Mouse (Mus musculus) CD4-positive, CD25-positive, alpha-beta regulatory T cell (primary cell): ENCODE measurements around the gene Olfr937. TPM values are rescaled to one million over a fixed set of nuclear protein-coding genes. Genes with fewer than 3 reads are reported as not detected.

Experiments used
- polyA plus RNA-seq: library from polyadenylated mRNA; unstranded; fragments of 100-300 nt; shearing (Covaris generic); gene quantifications from one replicate; pipeline ENCODE4 v1.2.1, GENCODE M21; 2017

The Olfr937 gene
- polyA plus RNA-seq, result not detected

GRCm38 (mm10) chr9:39064851-39065250 lies at the start of gene Olfr937:
Gene Olfr937, minus strand, starts transcription at chr9:39064951.

GRCm38 (mm10) chr9:39078787-39079186 lies 14.0 kb upstream of the Olfr937 start, which contains the start of gene Olfr938:
Gene Olfr938, minus strand, starts transcription at chr9:39078887.

GRCm38 (mm10) chr9:39023277-39023676 lies 41.5 kb downstream of the Olfr937 start, which contains the start of gene Olfr146:
Gene Olfr146, minus strand, starts transcription at chr9:39023377.

Other genes starting within 250 kb of the Olfr937 start
- 0.24 TPM for gene Olfr923, start 238.4 kb downstream of the Olfr937 start, polyA plus RNA-seq
- gene Olfr924, start 220.5 kb downstream of the Olfr937 start, polyA plus RNA-seq, result not detected
- not detected for gene Olfr26, start 209.9 kb downstream of the Olfr937 start, polyA plus RNA-seq
- not detected for gene Olfr926, start 187.8 kb downstream of the Olfr937 start, polyA plus RNA-seq
- not detected for gene Olfr930, start 135.1 kb downstream of the Olfr937 start, polyA plus RNA-seq
- not detected for gene Olfr933, start 92.6 kb downstream of the Olfr937 start, polyA plus RNA-seq
- gene Olfr934, start 76.6 kb downstream of the Olfr937 start, polyA plus RNA-seq, result not detected
- gene Olfr935, start 65.3 kb downstream of the Olfr937 start, polyA plus RNA-seq, result not detected
- gene Olfr146, start 41.6 kb downstream of the Olfr937 start, polyA plus RNA-seq, result not detected
- not detected for gene Olfr938, start 13.9 kb upstream of the Olfr937 start, polyA plus RNA-seq
- not detected for gene Olfr27, start 63.2 kb upstream of the Olfr937 start, polyA plus RNA-seq
- 0.05 TPM for gene Olfr943, start 101.4 kb upstream of the Olfr937 start, polyA plus RNA-seq
- not detected for gene Olfr944, start 137.0 kb upstream of the Olfr937 start, polyA plus RNA-seq
- not detected for gene Olfr1537, start 185.0 kb upstream of the Olfr937 start, polyA plus RNA-seq
- not detected for gene Olfr945, start 211.9 kb upstream of the Olfr937 start, polyA plus RNA-seq